Mouse (Mus musculus) frontal cortex, adult (tissue): ENCODE measurements at regions not wholly inside any gene's neighbourhood (a gene's known extent, or its start where the extent isn't known, plus 50 kb on each side); places are given as distances from the start of the nearest gene placed in this dataset.

Experiments
- ATAC-seq: cut with Nextera tagmentation; 2 replicates; pipeline ENCODE4 v1.9.2; 2017; ENCODE audit warnings: mild to moderate bottlenecking, moderate library complexity, mixed read lengths; ENCODE audit not compliant: low TSS enrichment

DNA sequence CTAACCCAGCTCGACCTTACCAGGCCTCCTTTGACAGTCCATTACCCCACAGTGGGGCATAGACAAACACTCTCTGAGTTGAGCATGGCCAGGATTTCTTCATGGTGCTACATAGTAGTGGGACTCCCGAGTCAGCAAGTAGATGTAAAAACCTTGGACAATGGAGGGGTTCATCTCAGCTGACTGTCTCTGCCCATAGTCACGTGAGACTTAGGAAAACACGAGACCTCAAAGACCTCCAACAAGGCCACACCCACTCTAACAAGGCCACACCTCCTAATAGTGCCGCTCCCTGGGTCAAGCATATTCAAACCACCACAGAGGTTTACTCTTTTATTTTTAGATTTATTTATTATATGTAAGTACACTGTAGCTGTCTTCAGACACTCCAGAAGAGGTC is 52.5 kb upstream of the Cldn24 start:
- no peak for ATAC-seq

DNA sequence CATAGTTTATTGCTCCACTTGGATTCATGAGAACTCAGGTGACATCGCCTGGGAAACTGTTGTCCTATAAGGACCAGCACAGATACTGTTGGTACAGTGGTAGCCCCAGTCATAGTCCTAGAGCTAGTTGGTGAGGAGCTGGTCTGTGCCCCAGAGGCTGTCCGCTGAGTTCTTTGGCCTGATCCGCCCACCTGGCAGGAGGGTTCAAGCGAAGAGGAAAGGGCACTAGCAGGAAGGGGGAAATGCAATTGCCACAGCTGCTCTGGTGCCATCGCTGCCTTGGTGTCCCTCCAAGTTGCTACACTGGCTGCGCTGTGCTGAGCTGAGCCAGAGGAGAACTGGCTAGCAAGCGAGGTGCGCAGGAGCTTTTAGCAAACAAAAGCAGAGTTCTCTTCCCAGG is 53.2 kb upstream of the Cldn24 start:
- ATAC-seq, result no peak

DNA sequence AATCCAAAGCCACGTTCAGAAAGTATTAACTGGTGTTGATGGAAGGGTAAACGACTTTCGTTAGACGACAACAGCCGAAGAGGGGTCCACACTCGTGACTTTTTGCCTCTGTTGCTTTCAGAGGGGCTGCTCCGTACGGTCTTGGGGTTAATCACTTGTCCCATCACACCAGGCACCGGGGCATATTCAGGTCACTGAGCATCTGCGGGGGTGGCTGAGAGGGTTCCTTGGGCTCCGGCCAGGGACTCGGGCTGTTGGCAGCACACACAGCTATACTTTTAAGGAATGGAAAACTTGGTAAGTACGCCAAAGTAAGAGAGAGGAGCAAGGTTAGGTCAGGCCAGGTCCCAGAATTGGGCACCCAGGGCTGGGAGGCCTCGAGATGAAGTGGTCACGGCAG is 50.7 kb upstream of the Cdkn2aip start:
- ATAC-seq, result peak; percentile 20; the same call in 1 of the 2 replicates

DNA sequence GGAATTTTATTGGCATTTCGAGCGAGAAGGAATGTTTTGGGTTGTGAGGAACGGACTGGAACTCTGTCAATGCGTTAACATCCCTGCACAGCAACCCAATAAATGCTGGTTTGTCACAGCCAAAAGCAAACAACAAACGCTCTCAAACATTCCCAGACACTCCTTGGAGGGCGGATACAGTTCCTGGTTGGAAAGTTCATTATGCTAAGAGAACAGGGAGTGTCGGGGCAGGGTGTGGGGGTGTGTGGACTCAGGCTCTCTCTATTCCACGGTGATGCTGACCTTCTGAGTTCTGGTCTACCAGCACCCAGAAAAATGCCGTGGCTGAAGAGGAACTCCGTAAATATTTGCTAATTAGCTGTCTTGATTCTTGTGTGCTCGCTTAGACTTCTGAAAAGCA is 50.3 kb upstream of the Cdkn2aip start:
- peak; percentile 16; the same call in 1 of the 2 replicates for ATAC-seq
